Mouse (Mus musculus): Measurements from ENCODE around the gene Pepd. TPM values are rescaled to one million over a fixed set of nuclear protein-coding genes. Genes with fewer than 3 reads are reported as not detected.

Gene Pepd
- polyA plus RNA-seq, 1 experiment from 2014 or later = 53.4 TPM

DNA sequence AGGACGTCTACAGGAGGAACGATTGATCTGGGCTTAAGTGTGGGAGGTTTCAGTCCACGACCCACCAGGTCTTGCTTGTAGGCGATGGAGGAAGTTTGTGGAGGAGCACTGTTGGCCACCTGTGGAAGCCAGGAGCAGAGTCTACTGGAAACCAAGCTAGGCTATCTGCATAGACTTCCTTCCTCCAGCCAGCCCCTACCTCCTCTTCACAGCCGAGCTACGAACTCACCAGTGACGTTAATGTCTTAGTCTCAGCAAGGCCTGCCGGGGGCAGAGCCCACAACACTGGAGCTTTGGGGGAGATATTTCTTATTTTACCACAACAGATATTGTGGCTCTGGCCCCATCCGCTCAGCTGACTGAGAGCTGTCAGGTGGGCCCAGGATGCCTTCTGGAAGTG, 73.0 kb downstream of the Pepd start:
- no peaks in the 10 kb centered on the region for H3K9me3 ChIP-seq
- H3K27me3 ChIP-seq = no peaks in the 10 kb centered on the region
- ATAC-seq (ENCODE audit: insufficient number of reproducible peaks, insufficient read depth, low FRiP score, low TSS enrichment, low read depth) = no peak
- no peak overlapping the region for H3K4me2 ChIP-seq
- H3K36me3 ChIP-seq = peaks cover 14% of the 10 kb centered on the region; the same call in 1 of the 2 replicates
- H3K27ac ChIP-seq = 0 out of 2 replicates have a peak overlapping the region, but pooled peaks have one; percentile 7
- WGBS = 81% methylated on average over 9 of the region's 9 CpGs
- no peak overlapping the region for H3K4me3 ChIP-seq
- H3K4me1 ChIP-seq = peaks cover 35% of the 10 kb centered on the region
- H3K9ac ChIP-seq = no peak overlapping the region

DNA sequence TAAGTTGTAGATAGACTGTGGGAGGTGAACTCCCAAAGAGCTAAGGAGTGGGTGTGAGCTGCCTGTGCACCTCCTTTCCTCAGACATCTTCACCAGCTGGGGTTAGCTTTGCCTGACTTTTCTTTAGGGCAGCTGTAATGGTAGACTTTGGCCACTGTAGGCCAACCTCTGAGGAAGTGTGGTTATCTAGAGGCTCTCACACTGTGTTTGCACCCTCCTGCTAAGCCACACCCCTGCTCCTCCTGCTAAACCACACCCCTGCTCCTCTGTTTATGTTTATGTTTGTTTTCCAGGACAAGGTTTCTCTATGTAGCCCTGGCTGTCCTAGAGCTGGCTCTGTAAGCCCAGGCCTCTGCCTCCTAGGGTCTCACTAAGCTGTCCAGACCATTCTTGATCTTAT, 73.5 kb downstream of the Pepd start:
- Histone ChIP-seq H3K4me1 (peaks cover 35% of the 10 kb centered on the region), H3K27ac (0 out of 2 replicates have a peak overlapping the region, but pooled peaks have one; percentile 7), H3K4me3 (no peak overlapping the region), H3K9me3 (no peaks in the 10 kb centered on the region), H3K4me2 (no peak overlapping the region), H3K27me3 (no peaks in the 10 kb centered on the region), H3K9ac (no peak overlapping the region), H3K36me3 (peaks cover 16% of the 10 kb centered on the region; the same call in 1 of the 2 replicates)
- no peak for ATAC-seq (ENCODE audit: insufficient number of reproducible peaks, insufficient read depth, low FRiP score, low TSS enrichment, low read depth)

DNA sequence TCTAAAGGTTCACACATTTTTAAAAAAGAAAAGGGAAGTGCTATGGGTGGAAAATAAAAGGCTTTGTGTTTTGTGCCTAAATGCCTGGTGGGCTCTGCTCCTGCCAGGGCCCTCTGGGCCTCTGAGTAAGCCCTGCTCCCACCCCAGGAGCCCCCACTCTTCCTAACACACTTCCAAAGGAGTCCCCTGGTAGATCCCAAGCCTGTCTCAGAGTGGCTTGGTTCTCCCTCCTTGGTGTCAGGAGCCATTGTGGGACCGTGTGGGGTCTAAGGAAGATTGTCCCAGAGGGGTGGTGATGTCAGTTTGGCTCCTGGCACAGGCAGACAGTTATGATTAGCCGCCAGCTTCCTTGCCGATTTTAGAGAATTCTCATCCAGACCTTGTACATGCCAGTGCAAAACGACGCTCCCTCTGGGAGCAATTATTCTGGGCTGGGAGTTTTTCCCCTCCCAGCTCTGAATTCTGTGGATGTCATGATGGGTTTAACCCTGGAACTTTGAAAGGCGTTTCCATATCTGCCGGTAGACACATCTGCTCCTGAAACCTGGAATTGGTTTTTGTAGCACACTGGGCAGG, 74.5 kb downstream of the Pepd start:
- H3K27me3 ChIP-seq = no peaks in the 10 kb centered on the region
- H3K4me3 ChIP-seq = no peak overlapping the region
- ATAC-seq (ENCODE audit: insufficient number of reproducible peaks, insufficient read depth, low FRiP score, low TSS enrichment, low read depth) = no peak
- no peak overlapping the region for H3K4me2 ChIP-seq
- no peaks in the 10 kb centered on the region for H3K9me3 ChIP-seq
- H3K27ac ChIP-seq = peak overlapping the region; percentile 69
- peaks cover 16% of the 10 kb centered on the region; the same call in 1 of the 2 replicates for H3K36me3 ChIP-seq
- H3K4me1 ChIP-seq = peaks cover 37% of the 10 kb centered on the region
- 17% methylated on average over 7 of the region's 7 CpGs for WGBS
- H3K9ac ChIP-seq = peak overlapping the region; percentile 49; the same call in 1 of the 2 replicates

DNA sequence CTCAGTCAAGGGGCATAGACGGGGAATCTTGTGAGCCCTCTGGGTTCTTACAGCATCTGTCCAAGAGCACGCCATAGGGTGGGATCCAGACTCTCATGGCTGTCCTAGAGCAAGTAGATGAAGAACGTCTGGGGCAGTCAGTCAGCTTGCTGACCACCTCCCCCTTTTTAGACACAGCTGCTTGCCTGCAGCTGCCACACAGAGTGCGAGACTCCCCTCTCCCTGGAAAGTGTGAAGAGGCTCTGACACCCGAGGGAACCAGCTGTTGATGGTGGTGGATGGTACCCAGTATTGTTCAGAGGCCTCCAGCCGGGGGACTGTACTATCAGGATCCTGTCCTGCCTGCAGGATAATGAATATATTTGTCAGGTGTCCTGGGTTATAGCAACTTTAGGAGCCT, 75.1 kb downstream of the Pepd start:
- 38% methylated on average over 6 of the region's 6 CpGs for WGBS

DNA sequence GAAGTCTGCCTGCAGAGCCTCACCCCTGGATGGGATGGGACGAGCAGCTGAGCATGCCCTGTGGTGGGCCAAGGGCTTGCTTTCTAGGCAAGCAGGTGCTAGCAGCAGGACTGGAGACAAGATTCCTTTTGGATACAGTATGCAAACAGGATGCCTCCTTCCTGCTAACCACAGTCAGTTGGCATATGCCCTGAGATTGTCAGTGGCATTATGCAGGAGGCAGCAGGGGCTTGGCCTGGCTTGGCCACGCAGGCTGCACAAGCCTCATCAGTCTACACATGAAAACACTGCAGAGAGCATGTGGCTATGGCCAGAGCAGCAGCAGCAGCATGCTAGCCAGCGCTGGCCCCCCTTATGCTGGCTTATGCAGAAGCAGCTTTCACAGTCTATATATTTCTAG, 76.3 kb downstream of the Pepd start:
- Histone ChIP-seq H3K4me1 (peaks cover 38% of the 10 kb centered on the region), H3K27ac (no peak overlapping the region), H3K36me3 (peaks cover 9% of the 10 kb centered on the region; the same call in 1 of the 2 replicates), H3K27me3 (no peaks in the 10 kb centered on the region), H3K4me2 (no peak overlapping the region), H3K4me3 (no peak overlapping the region), H3K9me3 (no peaks in the 10 kb centered on the region), H3K9ac (no peak overlapping the region)
- no peak for ATAC-seq (ENCODE audit: insufficient number of reproducible peaks, insufficient read depth, low FRiP score, low TSS enrichment, low read depth)
- WGBS = 85% methylated on average over 3 of the region's 3 CpGs

More for the DNA sequence above, 75.1 kb downstream of the Pepd start:
- no peaks in the 10 kb centered on the region for H3K27me3 ChIP-seq
- H3K4me3 ChIP-seq = no peak overlapping the region
- no peaks in the 10 kb centered on the region for H3K9me3 ChIP-seq
- H3K9ac ChIP-seq = 0 out of 2 replicates have a peak overlapping the region, but pooled peaks have one; percentile 49
- ATAC-seq (ENCODE audit: insufficient number of reproducible peaks, insufficient read depth, low FRiP score, low TSS enrichment, low read depth) = 0 out of 2 replicates have a peak, but pooled peaks have one; percentile 39
- no peak overlapping the region for H3K4me2 ChIP-seq
- H3K27ac ChIP-seq = peak overlapping the region; percentile 45
- peaks cover 12% of the 10 kb centered on the region; the same call in 1 of the 2 replicates for H3K36me3 ChIP-seq
- peaks cover 38% of the 10 kb centered on the region for H3K4me1 ChIP-seq

DNA sequence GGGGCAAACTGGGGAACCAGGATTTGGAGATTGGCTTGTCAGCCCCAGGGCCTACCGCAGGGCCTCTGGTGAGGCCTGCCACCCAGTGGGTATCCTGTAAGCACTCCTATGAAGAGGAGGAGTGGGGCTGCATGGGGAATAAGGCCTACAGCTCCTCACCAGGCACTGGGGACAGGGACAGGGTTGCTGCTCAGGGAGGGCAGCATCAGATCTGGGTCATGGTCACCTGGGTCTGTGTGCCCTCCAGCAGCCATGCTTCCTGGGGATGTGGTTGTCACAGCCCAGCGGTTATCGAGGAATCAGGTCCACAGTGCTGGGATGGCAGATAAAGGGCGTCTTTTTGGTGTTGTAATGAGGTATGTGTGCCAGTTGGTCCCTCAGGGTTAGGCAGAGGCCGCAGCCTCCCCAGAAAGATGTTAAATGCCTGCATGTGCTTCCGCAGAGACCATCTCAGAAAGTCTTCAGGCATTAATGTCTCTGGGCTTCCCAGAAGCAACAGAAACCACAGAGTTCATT, 79.6 kb downstream of the Pepd start:
- Histone ChIP-seq H3K27ac (no peak overlapping the region), H3K36me3 (peaks cover 9% of the 10 kb centered on the region; the same call in 1 of the 2 replicates), H3K4me1 (peaks cover 19% of the 10 kb centered on the region), H3K9ac (no peak overlapping the region), H3K9me3 (no peaks in the 10 kb centered on the region), H3K4me2 (no peak overlapping the region), H3K27me3 (no peaks in the 10 kb centered on the region), H3K4me3 (no peak overlapping the region)
- WGBS = 80% methylated on average over 6 of the region's 6 CpGs
- ATAC-seq (ENCODE audit: insufficient number of reproducible peaks, insufficient read depth, low FRiP score, low TSS enrichment, low read depth) = no peak

DNA sequence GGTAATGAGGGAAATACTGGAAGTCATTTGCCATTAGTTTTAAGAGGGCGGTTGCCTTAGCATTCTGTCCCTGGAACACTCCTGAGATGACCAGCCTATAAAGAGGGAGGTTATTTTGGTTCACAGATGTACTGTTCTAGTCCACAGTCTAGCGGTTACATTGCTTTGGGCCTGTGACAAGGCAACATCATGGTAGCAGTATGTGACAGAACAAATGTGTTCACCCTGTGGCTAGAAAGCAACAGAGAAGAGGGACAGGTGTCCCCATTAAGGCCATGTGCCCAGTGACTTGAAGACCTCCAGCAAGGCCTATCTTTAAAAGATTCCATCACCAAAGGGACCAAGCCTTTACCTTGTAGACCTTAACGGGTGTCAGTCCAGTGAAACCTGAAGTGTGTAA, 80.6 kb downstream of the Pepd start:
- Histone ChIP-seq H3K4me1 (peaks cover 20% of the 10 kb centered on the region), H3K36me3 (peaks cover 9% of the 10 kb centered on the region; the same call in 1 of the 2 replicates), H3K27me3 (no peaks in the 10 kb centered on the region), H3K9ac (no peak overlapping the region), H3K27ac (no peak overlapping the region), H3K4me2 (no peak overlapping the region), H3K9me3 (no peaks in the 10 kb centered on the region), H3K4me3 (no peak overlapping the region)
- no peak for ATAC-seq (ENCODE audit: insufficient number of reproducible peaks, insufficient read depth, low FRiP score, low TSS enrichment, low read depth)
- 94% methylated on average over 3 of the region's 3 CpGs for WGBS

DNA sequence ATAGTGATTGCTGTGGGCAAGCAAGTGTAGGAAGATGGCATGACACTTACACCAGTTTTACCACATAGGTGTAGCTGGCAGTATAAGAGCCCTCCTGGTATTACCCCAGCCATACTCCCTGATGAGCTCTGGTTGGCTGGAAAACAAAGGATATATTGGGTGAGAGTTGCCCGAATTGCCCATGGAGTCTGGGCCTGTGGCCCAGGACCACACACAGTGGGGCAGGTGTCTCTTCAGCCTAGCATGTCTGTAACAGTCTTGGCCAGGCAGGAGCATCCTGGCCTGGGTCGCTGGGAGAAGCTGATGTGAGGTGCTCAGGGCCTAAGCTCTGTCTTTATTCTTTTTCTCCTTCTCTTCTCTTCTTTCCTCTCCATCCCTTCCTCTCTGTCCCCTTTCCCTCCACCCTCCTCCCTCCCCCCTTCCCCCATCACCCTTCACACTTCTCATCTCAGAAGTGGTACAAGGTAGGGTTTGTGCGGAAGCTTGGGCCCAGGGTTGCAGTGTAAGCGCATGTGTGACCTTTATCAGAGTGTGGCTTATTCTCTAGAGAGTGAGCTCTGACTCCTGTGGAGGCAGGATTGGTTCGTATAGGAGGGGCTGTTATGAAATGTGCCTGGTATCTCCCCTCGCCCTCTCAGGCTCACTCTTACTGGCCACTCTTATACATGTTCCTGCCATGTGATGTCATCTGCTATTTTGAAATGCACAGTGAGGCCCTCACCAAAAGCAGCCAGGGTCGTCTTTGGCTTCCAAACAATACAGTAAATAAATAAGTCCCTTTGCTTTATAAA, 83.9 kb downstream of the Pepd start:
- WGBS = 76% methylated on average over 7 of the region's 7 CpGs
- H3K9ac ChIP-seq = no peak overlapping the region
- ATAC-seq (ENCODE audit: insufficient number of reproducible peaks, insufficient read depth, low FRiP score, low TSS enrichment, low read depth) = no peak
- H3K27ac ChIP-seq = peak overlapping the region; percentile 63; the same call in 1 of the 2 replicates
- peaks cover 29% of the 10 kb centered on the region for H3K4me1 ChIP-seq
- no peak overlapping the region for H3K4me2 ChIP-seq
- H3K36me3 ChIP-seq = no peaks in the 10 kb centered on the region
- H3K4me3 ChIP-seq = no peak overlapping the region
- no peaks in the 10 kb centered on the region for H3K9me3 ChIP-seq
- no peaks in the 10 kb centered on the region for H3K27me3 ChIP-seq

GRCm38 (mm10) chr7:35000839-35001238, 88.7 kb downstream of the Pepd start:
- 35% methylated on average over 6 of the region's 6 CpGs for WGBS

DNA sequence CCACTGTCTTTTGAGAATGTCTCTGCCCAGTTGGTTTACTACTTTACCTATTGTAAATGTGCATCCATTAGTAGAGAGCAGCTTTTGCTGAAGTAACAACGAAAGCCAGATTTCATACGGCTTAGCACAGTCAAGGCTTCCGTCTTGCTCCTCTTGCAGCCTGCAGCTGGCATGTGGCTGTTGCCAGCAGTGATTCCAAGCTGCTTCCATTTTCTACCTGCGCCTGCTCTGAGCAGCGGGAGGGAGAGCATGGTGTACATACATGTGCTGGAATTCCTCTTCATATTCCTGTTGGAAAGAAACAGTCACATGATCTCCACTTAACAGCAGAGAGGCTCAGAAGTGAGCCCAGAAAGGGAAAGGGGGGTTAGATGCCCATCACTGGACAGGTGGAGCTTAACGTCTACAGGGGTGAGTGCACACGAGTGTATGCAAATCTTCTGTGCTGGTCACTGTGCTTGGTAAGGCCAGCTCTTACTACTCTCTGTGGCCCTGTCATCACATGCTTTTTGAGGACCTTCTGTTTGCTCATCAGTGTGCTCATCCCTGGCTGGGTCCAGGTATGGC, 91.1 kb downstream of the Pepd start:
- ATAC-seq (ENCODE audit: insufficient number of reproducible peaks, insufficient read depth, low FRiP score, low TSS enrichment, low read depth) = no peak
- no peak overlapping the region for H3K4me2 ChIP-seq
- no peak overlapping the region for H3K27ac ChIP-seq
- H3K36me3 ChIP-seq = no peaks in the 10 kb centered on the region
- WGBS = 70% methylated on average over 7 of the region's 7 CpGs
- no peak overlapping the region for H3K4me3 ChIP-seq
- H3K4me1 ChIP-seq = peaks cover 16% of the 10 kb centered on the region
- no peaks in the 10 kb centered on the region for H3K27me3 ChIP-seq
- no peaks in the 10 kb centered on the region for H3K9me3 ChIP-seq
- no peak overlapping the region for H3K9ac ChIP-seq

More at GRCm38 (mm10) chr7:35000839-35001238, 88.7 kb downstream of the Pepd start:
- Histone ChIP-seq H3K27me3 (no peaks in the 10 kb centered on the region), H3K36me3 (no peaks in the 10 kb centered on the region), H3K4me1 (peaks cover 26% of the 10 kb centered on the region), H3K4me3 (no peak overlapping the region), H3K9me3 (no peaks in the 10 kb centered on the region), H3K9ac (no peak overlapping the region), H3K27ac (no peak overlapping the region), H3K4me2 (no peak overlapping the region)
- no peak for ATAC-seq (ENCODE audit: insufficient number of reproducible peaks, insufficient read depth, low FRiP score, low TSS enrichment, low read depth)

DNA sequence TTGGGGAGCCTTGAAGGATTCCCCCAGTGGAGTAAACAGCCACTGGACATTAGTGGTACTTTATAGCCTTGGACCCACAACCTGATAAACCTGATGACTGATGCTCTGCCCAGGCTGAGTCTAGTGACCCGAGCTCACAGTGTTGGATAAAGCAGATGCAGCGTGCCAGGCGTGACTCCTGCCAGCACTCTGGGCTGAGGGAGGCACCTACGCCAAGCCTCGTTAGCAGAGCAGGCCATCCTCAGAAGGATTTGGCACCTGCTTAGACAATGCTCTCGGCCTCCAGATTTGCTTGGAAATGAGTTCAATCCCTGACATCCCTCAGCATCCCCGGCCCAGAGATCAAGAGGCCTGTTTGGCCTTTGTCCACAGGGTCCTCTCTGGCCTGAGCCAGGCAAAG, 94.5 kb downstream of the Pepd start:
- no peak for ATAC-seq (ENCODE audit: insufficient number of reproducible peaks, insufficient read depth, low FRiP score, low TSS enrichment, low read depth)
- H3K4me3 ChIP-seq = no peak overlapping the region

More for the DNA sequence above, 94.5 kb downstream of the Pepd start:
- no peak overlapping the region for H3K9ac ChIP-seq
- 88% methylated on average over 7 of the region's 7 CpGs for WGBS
- H3K27me3 ChIP-seq = no peaks in the 10 kb centered on the region
- H3K9me3 ChIP-seq = no peaks in the 10 kb centered on the region
- H3K4me2 ChIP-seq = no peak overlapping the region
- 0 out of 2 replicates have a peak, but pooled peaks cover 7% of the 10 kb centered on the region for H3K4me1 ChIP-seq
- no peaks in the 10 kb centered on the region for H3K36me3 ChIP-seq
- no peak overlapping the region for H3K27ac ChIP-seq
